Mouse (Mus musculus): Measurements from ENCODE around the gene Gm14137. TPM values are rescaled to one million over a fixed set of nuclear protein-coding genes. Genes with fewer than 3 reads are reported as not detected.

Gene Gm14137
- 0.23 and 0.25 TPM in 2 replicates for polyA plus RNA-seq (2014; fragmentation: Nextera tagmentation; extraction: Ambion mirVana)

GRCm38 (mm10) chr2:119173991-119174651 is at the start of gene Gm14137:
Gene Gm14137, plus strand, starts transcription at chr2:119174509.
- DNase-seq (ENCODE audit: low spot score) (no peak), ATAC-seq (replicated peaks; ENCODE audit: low FRiP score) (no peak)
- Histone ChIP-seq H3K36me3 (ENCODE audit: control insufficient read depth, insufficient read depth, low read length) (peaks cover 6% of the 10 kb centered on the region; the same call in 1 of the 2 replicates), H3K4me3 (ENCODE audit: low read depth, low read length) (no peak within 1 kb of the TSS), H3K4me1 (replicated peaks; ENCODE audit: control insufficient read depth, insufficient read depth, low read length) (peaks cover 28% of the 10 kb centered on the region), H3K27me3 (replicated peaks; ENCODE audit: control insufficient read depth, insufficient read depth, low read length) (no peaks in the 10 kb centered on the region; the same call in 1 of the 2 replicates), H3K4me2 (peak within 1 kb of the TSS; percentile 48), H3K9ac (ENCODE audit: low read depth, low read length) (no peak within 1 kb of the TSS), H3K27ac (ENCODE audit: low read depth, low read length) (no peak within 1 kb of the TSS), H3K9me3 (ENCODE audit: control insufficient read depth, low read length) (no peaks in the 10 kb centered on the region)
- WGBS: 58% methylated on average over 8 of the region's 8 CpGs

GRCm38 (mm10) chr2:119136346-119136898 is 37.9 kb upstream of the Gm14137 start:
- Histone ChIP-seq H3K4me3 (ENCODE audit: low read depth, low read length) (no peak overlapping the region), H3K9me3 (ENCODE audit: control insufficient read depth, low read length) (no peaks in the 10 kb centered on the region), H3K27me3 (replicated peaks; ENCODE audit: control insufficient read depth, insufficient read depth, low read length) (no peaks in the 10 kb centered on the region), H3K36me3 (ENCODE audit: control insufficient read depth, insufficient read depth, low read length) (peaks cover 40% of the 10 kb centered on the region), H3K9ac (ENCODE audit: low read depth, low read length) (no peak overlapping the region), H3K27ac (ENCODE audit: low read depth, low read length) (peak overlapping the region; percentile 84), H3K4me2 (peak overlapping the region; percentile 3), H3K4me1 (replicated peaks; ENCODE audit: control insufficient read depth, insufficient read depth, low read length) (peaks cover 19% of the 10 kb centered on the region)
- no peak for DNase-seq (ENCODE audit: low spot score)
- peak; percentile 97 for ATAC-seq (replicated peaks; ENCODE audit: low FRiP score)
- WGBS: 39% methylated on average over 5 of the region's 5 CpGs

- H3K4me1 ChIP-seq (replicated peaks; ENCODE audit: control insufficient read depth, insufficient read depth, low read length): no peaks in the 10 kb centered on the region
- no peaks in the 10 kb centered on the region for H3K27me3 ChIP-seq (replicated peaks; ENCODE audit: control insufficient read depth, insufficient read depth, low read length)
- peaks cover 66% of the 10 kb centered on the region for H3K36me3 ChIP-seq (ENCODE audit: control insufficient read depth, insufficient read depth, low read length)
- no peak for DNase-seq (ENCODE audit: low spot score)
- no peak overlapping the region for H3K4me3 ChIP-seq (ENCODE audit: low read depth, low read length)
- 86% methylated on average over 2 of the region's 2 CpGs for WGBS
- no peak overlapping the region for H3K27ac ChIP-seq (ENCODE audit: low read depth, low read length)
- 0 out of 2 replicates have a peak, but pooled peaks cover 3% of the 10 kb centered on the region for H3K9me3 ChIP-seq (ENCODE audit: control insufficient read depth, low read length)
- no peak overlapping the region for H3K4me2 ChIP-seq
- H3K9ac ChIP-seq (ENCODE audit: low read depth, low read length): no peak overlapping the region
- ATAC-seq (replicated peaks; ENCODE audit: low FRiP score): no peak
Measured at GRCm38 (mm10) chr2:119145199-119145598, 29.1 kb upstream of the Gm14137 start.

GRCm38 (mm10) chr2:119146435-119146834 is 27.9 kb upstream of the Gm14137 start:
- no peak for ATAC-seq (replicated peaks; ENCODE audit: low FRiP score)
- H3K4me3 ChIP-seq (ENCODE audit: low read depth, low read length): no peak overlapping the region
- H3K27me3 ChIP-seq (replicated peaks; ENCODE audit: control insufficient read depth, insufficient read depth, low read length): no peaks in the 10 kb centered on the region
- no peak for DNase-seq (ENCODE audit: low spot score)
- WGBS: 88% methylated on average over 6 of the region's 6 CpGs
- no peaks in the 10 kb centered on the region for H3K4me1 ChIP-seq (replicated peaks; ENCODE audit: control insufficient read depth, insufficient read depth, low read length)
- no peak overlapping the region for H3K27ac ChIP-seq (ENCODE audit: low read depth, low read length)
- H3K9me3 ChIP-seq (ENCODE audit: control insufficient read depth, low read length): 0 out of 2 replicates have a peak, but pooled peaks cover 3% of the 10 kb centered on the region
- H3K9ac ChIP-seq (ENCODE audit: low read depth, low read length): no peak overlapping the region
- no peak overlapping the region for H3K4me2 ChIP-seq
- peaks cover 74% of the 10 kb centered on the region for H3K36me3 ChIP-seq (ENCODE audit: control insufficient read depth, insufficient read depth, low read length)

GRCm38 (mm10) chr2:119147160-119147678 is 27.1 kb upstream of the Gm14137 start:
- DNase-seq (ENCODE audit: low spot score): no peak

GRCm38 (mm10) chr2:119147775-119148174 is 26.5 kb upstream of the Gm14137 start:
- Histone ChIP-seq H3K4me3 (ENCODE audit: low read depth, low read length) (no peak overlapping the region), H3K9ac (ENCODE audit: low read depth, low read length) (no peak overlapping the region), H3K4me1 (replicated peaks; ENCODE audit: control insufficient read depth, insufficient read depth, low read length) (0 out of 2 replicates have a peak, but pooled peaks cover 2% of the 10 kb centered on the region), H3K27ac (ENCODE audit: low read depth, low read length) (no peak overlapping the region), H3K27me3 (replicated peaks; ENCODE audit: control insufficient read depth, insufficient read depth, low read length) (no peaks in the 10 kb centered on the region), H3K9me3 (ENCODE audit: control insufficient read depth, low read length) (0 out of 2 replicates have a peak, but pooled peaks cover 3% of the 10 kb centered on the region), H3K4me2 (no peak overlapping the region), H3K36me3 (ENCODE audit: control insufficient read depth, insufficient read depth, low read length) (peaks cover 65% of the 10 kb centered on the region)
- ATAC-seq (replicated peaks; ENCODE audit: low FRiP score) (no peak), DNase-seq (ENCODE audit: low spot score) (no peak)
- WGBS: 93% methylated on average over 8 of the region's 8 CpGs

More at GRCm38 (mm10) chr2:119147160-119147678, 27.1 kb upstream of the Gm14137 start:
- Histone ChIP-seq H3K4me3 (ENCODE audit: low read depth, low read length) (no peak overlapping the region), H3K4me1 (replicated peaks; ENCODE audit: control insufficient read depth, insufficient read depth, low read length) (0 out of 2 replicates have a peak, but pooled peaks cover 2% of the 10 kb centered on the region), H3K27me3 (replicated peaks; ENCODE audit: control insufficient read depth, insufficient read depth, low read length) (no peaks in the 10 kb centered on the region), H3K36me3 (ENCODE audit: control insufficient read depth, insufficient read depth, low read length) (peaks cover 70% of the 10 kb centered on the region), H3K4me2 (no peak overlapping the region), H3K9ac (ENCODE audit: low read depth, low read length) (no peak overlapping the region), H3K9me3 (ENCODE audit: control insufficient read depth, low read length) (0 out of 2 replicates have a peak, but pooled peaks cover 3% of the 10 kb centered on the region), H3K27ac (ENCODE audit: low read depth, low read length) (no peak overlapping the region)
- no peak for ATAC-seq (replicated peaks; ENCODE audit: low FRiP score)
- WGBS: 91% methylated on average over 22 of the region's 22 CpGs

GRCm38 (mm10) chr2:119152255-119152654 is 22.1 kb upstream of the Gm14137 start:
- 62% methylated on average over 6 of the region's 6 CpGs for WGBS

GRCm38 (mm10) chr2:119154683-119155082 is 19.6 kb upstream of the Gm14137 start:
- peak; percentile 48 for ATAC-seq (replicated peaks; ENCODE audit: low FRiP score)
- peak overlapping the region; percentile 94 for H3K4me3 ChIP-seq (ENCODE audit: low read depth, low read length)
- no peaks in the 10 kb centered on the region for H3K27me3 ChIP-seq (replicated peaks; ENCODE audit: control insufficient read depth, insufficient read depth, low read length)
- peak overlapping the region; percentile 94 for H3K27ac ChIP-seq (ENCODE audit: low read depth, low read length)
- no peaks in the 10 kb centered on the region for H3K9me3 ChIP-seq (ENCODE audit: control insufficient read depth, low read length)
- 71% methylated on average over 2 of the region's 2 CpGs for WGBS
- peak overlapping the region; percentile 73 for H3K4me2 ChIP-seq
- H3K4me1 ChIP-seq (replicated peaks; ENCODE audit: control insufficient read depth, insufficient read depth, low read length): peaks cover 23% of the 10 kb centered on the region
- H3K36me3 ChIP-seq (ENCODE audit: control insufficient read depth, insufficient read depth, low read length): peaks cover 29% of the 10 kb centered on the region
- DNase-seq (ENCODE audit: low spot score): no peak
- H3K9ac ChIP-seq (ENCODE audit: low read depth, low read length): peak overlapping the region; percentile 13

More at GRCm38 (mm10) chr2:119152255-119152654, 22.1 kb upstream of the Gm14137 start:
- Histone ChIP-seq H3K27ac (ENCODE audit: low read depth, low read length) (no peak overlapping the region), H3K27me3 (replicated peaks; ENCODE audit: control insufficient read depth, insufficient read depth, low read length) (no peaks in the 10 kb centered on the region), H3K9me3 (ENCODE audit: control insufficient read depth, low read length) (no peaks in the 10 kb centered on the region), H3K4me1 (replicated peaks; ENCODE audit: control insufficient read depth, insufficient read depth, low read length) (peaks cover 20% of the 10 kb centered on the region), H3K4me2 (no peak overlapping the region), H3K9ac (ENCODE audit: low read depth, low read length) (no peak overlapping the region), H3K36me3 (ENCODE audit: control insufficient read depth, insufficient read depth, low read length) (peaks cover 48% of the 10 kb centered on the region), H3K4me3 (ENCODE audit: low read depth, low read length) (no peak overlapping the region)
- no peak for DNase-seq (ENCODE audit: low spot score)
- no peak for ATAC-seq (replicated peaks; ENCODE audit: low FRiP score)
